Mouse (Mus musculus): ENCODE measurements around the gene Dlx1. TPM values are rescaled to one million over a fixed set of nuclear protein-coding genes. Genes with fewer than 3 reads are reported as not detected.

Dlx1 gene
- polyA plus RNA-seq, 1 experiment from 2014 or later, result 32.5 TPM

GRCm38 (mm10) chr2:71530391-71531123, 2.6 kb downstream of the Dlx1 start:
- peaks cover 75% of the 10 kb centered on the region for H3K4me1 ChIP-seq
- H3K4me3 ChIP-seq, result peak overlapping the region; percentile 60
- peaks cover 100% of the 10 kb centered on the region for H3K27me3 ChIP-seq (ENCODE audit: poor library complexity, severe bottlenecking)
- peak overlapping the region; percentile 83 for H3K27ac ChIP-seq
- DNase-seq (ENCODE audit: extremely low spot score, low spot score), result no peak
- WGBS, result under 1% methylated on average over 34 of the region's 34 CpGs
- H3K9me3 ChIP-seq, result no peaks in the 10 kb centered on the region
- no peaks in the 10 kb centered on the region for H3K36me3 ChIP-seq (replicated peaks)

GRCm38 (mm10) chr2:71531124-71531590, 3.2 kb downstream of the Dlx1 start:
- no peaks in the 10 kb centered on the region for H3K9me3 ChIP-seq
- H3K27me3 ChIP-seq (ENCODE audit: poor library complexity, severe bottlenecking), result peaks cover 100% of the 10 kb centered on the region
- H3K27ac ChIP-seq, result peak overlapping the region; percentile 83; the same call in 1 of the 2 replicates
- peak overlapping the region; percentile 60 for H3K4me3 ChIP-seq
- peaks cover 69% of the 10 kb centered on the region for H3K4me1 ChIP-seq
- no peaks in the 10 kb centered on the region for H3K36me3 ChIP-seq (replicated peaks)
- DNase-seq (ENCODE audit: extremely low spot score, low spot score), result no peak
- 2% methylated on average over 12 of the region's 12 CpGs for WGBS

GRCm38 (mm10) chr2:71531990-71532970, 4.4 kb downstream of the Dlx1 start:
- no peak for DNase-seq (ENCODE audit: extremely low spot score, low spot score)
- Histone ChIP-seq H3K4me1 (peaks cover 65% of the 10 kb centered on the region), H3K27ac (peak overlapping the region; percentile 58; the same call in 1 of the 2 replicates), H3K27me3 (ENCODE audit: poor library complexity, severe bottlenecking) (peaks cover 100% of the 10 kb centered on the region), H3K9me3 (no peaks in the 10 kb centered on the region), H3K4me3 (peak overlapping the region; percentile 60), H3K36me3 (replicated peaks) (no peaks in the 10 kb centered on the region)
- 1% methylated on average over 43 of the region's 43 CpGs for WGBS

GRCm38 (mm10) chr2:71533094-71533493, 5.2 kb downstream of the Dlx1 start:
- H3K9me3 ChIP-seq, result no peaks in the 10 kb centered on the region
- peak overlapping the region; percentile 60; the same call in 1 of the 2 replicates for H3K4me3 ChIP-seq
- peaks cover 100% of the 10 kb centered on the region for H3K27me3 ChIP-seq (ENCODE audit: poor library complexity, severe bottlenecking)
- peaks cover 61% of the 10 kb centered on the region for H3K4me1 ChIP-seq
- peak overlapping the region; percentile 58; the same call in 1 of the 2 replicates for H3K27ac ChIP-seq
- H3K36me3 ChIP-seq (replicated peaks), result no peaks in the 10 kb centered on the region
- no peak for DNase-seq (ENCODE audit: extremely low spot score, low spot score)
- WGBS, result 8% methylated on average over 5 of the region's 5 CpGs

GRCm38 (mm10) chr2:71534242-71535052, 6.5 kb downstream of the Dlx1 start:
- H3K36me3 ChIP-seq (replicated peaks), result no peaks in the 10 kb centered on the region
- H3K4me1 ChIP-seq, result peaks cover 61% of the 10 kb centered on the region
- peak overlapping the region; percentile 40; the same call in 1 of the 2 replicates for H3K27ac ChIP-seq
- peak overlapping the region; percentile 21; the same call in 1 of the 2 replicates for H3K4me3 ChIP-seq
- no peak for DNase-seq (ENCODE audit: extremely low spot score, low spot score)
- H3K9me3 ChIP-seq, result no peaks in the 10 kb centered on the region
- under 1% methylated on average over 20 of the region's 20 CpGs for WGBS
- H3K27me3 ChIP-seq (ENCODE audit: poor library complexity, severe bottlenecking), result peaks cover 100% of the 10 kb centered on the region

GRCm38 (mm10) chr2:71540611-71541417, 12.9 kb downstream of the Dlx1 start:
- Histone ChIP-seq H3K27me3 (ENCODE audit: poor library complexity, severe bottlenecking) (peaks cover 100% of the 10 kb centered on the region), H3K4me3 (peak overlapping the region; percentile 44), H3K27ac (peak overlapping the region; percentile 65; the same call in 1 of the 2 replicates), H3K36me3 (replicated peaks) (peaks cover 6% of the 10 kb centered on the region; the same call in 1 of the 2 replicates), H3K4me1 (peaks cover 74% of the 10 kb centered on the region), H3K9me3 (no peaks in the 10 kb centered on the region)
- WGBS, result under 1% methylated on average over 48 of the region's 48 CpGs
- no peak for DNase-seq (ENCODE audit: extremely low spot score, low spot score)

- Histone ChIP-seq H3K36me3 (replicated peaks) (peaks cover 6% of the 10 kb centered on the region; the same call in 1 of the 2 replicates), H3K9me3 (no peaks in the 10 kb centered on the region), H3K4me1 (peaks cover 82% of the 10 kb centered on the region), H3K27ac (peak overlapping the region; percentile 65; the same call in 1 of the 2 replicates), H3K4me3 (peak overlapping the region; percentile 72), H3K27me3 (ENCODE audit: poor library complexity, severe bottlenecking) (peaks cover 100% of the 10 kb centered on the region)
- WGBS, result 1% methylated on average over 37 of the region's 37 CpGs
- DNase-seq (ENCODE audit: extremely low spot score, low spot score), result peak; percentile 66
Measured at GRCm38 (mm10) chr2:71541418-71542226, 13.7 kb downstream of the Dlx1 start.

- Histone ChIP-seq H3K27ac (peak overlapping the region; percentile 76), H3K9me3 (no peaks in the 10 kb centered on the region), H3K27me3 (ENCODE audit: poor library complexity, severe bottlenecking) (peaks cover 100% of the 10 kb centered on the region), H3K36me3 (replicated peaks) (peaks cover 6% of the 10 kb centered on the region; the same call in 1 of the 2 replicates), H3K4me3 (peak overlapping the region; percentile 72; the same call in 1 of the 2 replicates), H3K4me1 (peaks cover 89% of the 10 kb centered on the region)
- WGBS, result 2% methylated on average over 11 of the region's 11 CpGs
- DNase-seq (ENCODE audit: extremely low spot score, low spot score), result no peak
Measured at GRCm38 (mm10) chr2:71542227-71542815, 14.4 kb downstream of the Dlx1 start.

- H3K4me3 ChIP-seq, result peak overlapping the region; percentile 72
- peak; percentile 66 for DNase-seq (ENCODE audit: extremely low spot score, low spot score)
- H3K36me3 ChIP-seq (replicated peaks), result peaks cover 6% of the 10 kb centered on the region; the same call in 1 of the 2 replicates
- no peaks in the 10 kb centered on the region for H3K9me3 ChIP-seq
- peaks cover 90% of the 10 kb centered on the region for H3K4me1 ChIP-seq
- WGBS, result under 1% methylated on average over 30 of the region's 30 CpGs
- peak overlapping the region; percentile 76 for H3K27ac ChIP-seq
- H3K27me3 ChIP-seq (ENCODE audit: poor library complexity, severe bottlenecking), result peaks cover 97% of the 10 kb centered on the region
Measured at GRCm38 (mm10) chr2:71542816-71543301, 14.9 kb downstream of the Dlx1 start.

- Histone ChIP-seq H3K4me1 (peaks cover 93% of the 10 kb centered on the region), H3K4me3 (peak overlapping the region; percentile 72), H3K36me3 (replicated peaks) (peaks cover 6% of the 10 kb centered on the region; the same call in 1 of the 2 replicates), H3K27ac (peak overlapping the region; percentile 86; the same call in 1 of the 2 replicates), H3K27me3 (ENCODE audit: poor library complexity, severe bottlenecking) (peaks cover 97% of the 10 kb centered on the region), H3K9me3 (no peaks in the 10 kb centered on the region)
- WGBS, result 2% methylated on average over 9 of the region's 9 CpGs
- DNase-seq (ENCODE audit: extremely low spot score, low spot score), result no peak
Measured at GRCm38 (mm10) chr2:71543531-71543930, 15.6 kb downstream of the Dlx1 start.

Data from forebrain, embryonic 10.5 days (tissue).